Mouse (Mus musculus): ENCODE results near the gene Arhgef7.

The Arhgef7 gene

GRCm38 (mm10) chr8:11797128-11797527 lies 69.6 kb downstream of the Arhgef7 start:
- DNase-seq (ENCODE audit: low spot score in 2 of 2) = no peak

DNA sequence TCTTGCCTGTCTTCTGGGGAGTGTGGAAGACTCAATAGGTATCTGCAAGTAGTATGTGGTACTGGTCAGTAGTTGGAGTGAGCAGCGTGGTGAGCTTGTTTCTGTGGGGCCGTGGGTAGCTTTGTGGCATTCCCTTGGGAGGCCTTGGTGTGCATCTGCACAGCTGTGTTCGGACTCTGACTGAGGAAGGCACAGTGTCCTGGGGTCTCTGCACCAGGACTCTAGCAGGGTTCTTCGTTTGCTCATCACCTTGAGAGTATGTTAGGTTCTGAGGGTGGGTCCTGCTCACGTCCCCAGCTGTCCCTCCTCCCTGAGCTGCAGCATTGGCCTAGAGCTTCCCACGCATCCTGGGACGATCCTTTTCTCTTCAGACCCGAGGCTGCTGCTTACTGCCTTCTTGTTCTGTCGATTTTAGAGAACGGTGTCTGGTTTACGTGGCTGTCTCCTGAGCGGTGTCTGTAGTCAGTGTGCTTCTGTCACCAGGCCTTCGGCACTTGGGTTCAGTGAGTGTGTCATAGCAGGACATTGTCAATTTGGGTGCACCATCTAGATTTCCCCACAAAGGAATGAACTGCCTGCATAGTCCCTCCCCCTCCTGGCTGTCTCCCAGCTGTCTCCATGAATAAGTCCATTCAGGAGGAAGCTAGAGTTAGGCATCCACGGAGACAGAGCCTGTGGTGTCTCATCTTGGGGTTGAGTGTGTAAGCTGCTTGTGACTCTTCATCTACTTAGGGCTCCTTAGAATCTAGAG lies 70.4 kb downstream of the Arhgef7 start:
- DNase-seq (ENCODE audit: low spot score in 2 of 2) = no peak

DNA sequence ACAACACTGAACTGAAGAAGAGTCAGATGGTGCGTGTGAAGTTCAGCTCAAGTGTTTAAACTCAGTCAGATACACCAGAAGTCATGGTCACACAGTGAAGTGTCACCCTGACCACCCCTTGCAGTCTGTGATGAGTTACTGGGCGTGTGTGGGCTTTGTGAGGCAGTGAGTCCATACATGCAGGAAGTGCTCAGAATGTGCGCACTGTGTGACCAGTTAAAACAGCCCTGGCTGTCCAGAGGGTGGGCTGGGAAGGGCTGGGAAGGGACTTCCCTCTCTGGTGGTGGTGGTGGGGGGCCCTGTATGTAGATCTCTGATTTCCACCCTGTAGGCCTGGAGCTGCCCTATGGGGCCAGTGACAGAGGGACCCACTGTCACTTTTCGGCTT lies 71.0 kb downstream of the Arhgef7 start:
- no peak for DNase-seq (ENCODE audit: low spot score in 2 of 2)

DNA sequence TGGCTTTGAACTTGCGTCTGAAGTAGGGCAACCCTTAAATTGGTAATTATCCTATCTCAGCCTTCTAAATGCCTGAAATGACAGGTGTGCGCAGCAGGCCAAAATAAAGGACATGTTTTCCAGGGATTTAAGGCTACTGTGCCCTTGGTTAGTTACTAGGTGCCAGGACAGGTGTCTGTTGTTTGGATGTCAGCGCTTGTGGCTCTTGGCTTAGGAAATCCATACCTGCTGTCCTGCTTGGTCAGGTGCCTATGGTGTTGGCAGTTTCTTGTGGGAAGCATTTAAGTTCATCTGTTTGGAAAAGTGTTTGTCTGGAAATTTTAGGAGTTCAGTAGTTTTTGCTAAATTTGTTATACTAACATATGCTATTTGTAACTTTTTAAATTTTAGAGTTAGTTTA lies 71.6 kb downstream of the Arhgef7 start:
- DNase-seq (ENCODE audit: low spot score in 2 of 2) = no peak

- DNase-seq (ENCODE audit: low spot score in 2 of 2) = no peak
Measured at GRCm38 (mm10) chr8:11800481-11800880, 73.0 kb downstream of the Arhgef7 start.

- DNase-seq (ENCODE audit: low spot score in 2 of 2) = no peak
Measured at GRCm38 (mm10) chr8:11801571-11801970, 74.0 kb downstream of the Arhgef7 start.

GRCm38 (mm10) chr8:11804914-11805313 lies 77.4 kb downstream of the Arhgef7 start:
- DNase-seq (ENCODE audit: low spot score in 2 of 2) = no peak

GRCm38 (mm10) chr8:11806252-11806651 lies 78.7 kb downstream of the Arhgef7 start:
- DNase-seq (ENCODE audit: low spot score in 2 of 2) = no peak

GRCm38 (mm10) chr8:11807361-11807760 lies 79.8 kb downstream of the Arhgef7 start:
- no peak for DNase-seq (ENCODE audit: low spot score in 2 of 2)

DNA sequence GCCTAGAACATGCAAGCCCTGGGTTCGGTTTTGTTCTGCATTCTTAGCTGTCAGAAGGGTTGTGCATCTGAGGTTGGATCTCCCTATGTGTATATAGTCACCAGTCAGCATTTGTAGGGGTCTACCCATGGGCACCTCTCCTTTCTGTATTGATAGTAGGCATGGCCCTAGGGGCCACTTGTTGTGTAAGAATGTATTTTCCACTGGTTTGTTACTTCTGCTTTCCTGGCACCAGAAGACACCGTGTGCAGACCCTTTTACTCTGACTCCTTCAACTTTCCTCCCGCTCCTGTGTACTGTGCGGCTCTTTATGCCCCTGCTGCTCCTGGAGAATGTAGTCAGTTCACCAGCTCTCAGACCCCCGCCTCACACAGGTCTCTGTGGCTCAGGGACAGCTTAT lies 80.5 kb downstream of the Arhgef7 start:
- DNase-seq (ENCODE audit: low spot score in 2 of 2) = no peak

DNA sequence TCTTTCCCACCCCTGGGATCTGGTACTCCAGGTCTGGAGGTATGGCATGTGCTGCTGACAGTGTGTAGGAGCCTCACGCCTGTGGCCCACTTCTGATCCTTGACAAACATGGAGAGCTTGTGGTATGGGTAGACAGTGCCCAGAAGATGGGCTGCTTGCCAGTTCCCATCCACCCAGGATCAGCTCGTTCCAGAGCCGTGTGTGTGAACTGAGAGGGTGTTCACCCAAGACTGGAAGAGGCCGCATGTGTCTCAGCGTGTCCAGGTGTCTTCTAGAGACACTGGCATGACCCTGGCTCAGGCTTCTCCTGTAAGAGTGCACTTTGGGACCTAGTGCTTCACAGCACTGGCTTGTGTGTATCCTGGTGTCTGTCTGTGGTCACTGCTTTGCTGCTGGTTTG lies 82.9 kb downstream of the Arhgef7 start:
- DNase-seq (ENCODE audit: low spot score in 2 of 2) = no peak

GRCm38 (mm10) chr8:11813801-11814200 lies 86.3 kb downstream of the Arhgef7 start:
- DNase-seq (ENCODE audit: low spot score in 2 of 2) = no peak

DNA sequence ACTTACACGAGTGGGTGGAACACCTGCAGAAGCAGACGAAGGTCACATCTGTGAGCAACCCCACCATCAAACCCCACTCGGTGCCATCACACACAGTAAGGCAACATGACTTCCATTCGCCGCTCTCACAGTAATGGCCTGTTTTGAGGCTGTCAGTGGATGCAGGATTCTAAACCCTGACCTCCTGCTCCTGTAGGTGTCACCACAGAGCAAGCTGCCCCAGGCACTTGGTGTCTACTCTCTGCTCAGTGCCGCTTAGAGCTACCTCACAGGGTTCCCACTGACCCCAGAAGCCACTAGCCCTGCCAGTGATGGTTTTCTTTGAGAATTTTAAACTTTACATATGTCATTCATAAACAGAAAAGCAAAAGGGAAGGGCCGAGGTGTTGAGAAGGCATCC lies 87.7 kb downstream of the Arhgef7 start:
- DNase-seq (ENCODE audit: low spot score in 2 of 2) = no peak

DNA sequence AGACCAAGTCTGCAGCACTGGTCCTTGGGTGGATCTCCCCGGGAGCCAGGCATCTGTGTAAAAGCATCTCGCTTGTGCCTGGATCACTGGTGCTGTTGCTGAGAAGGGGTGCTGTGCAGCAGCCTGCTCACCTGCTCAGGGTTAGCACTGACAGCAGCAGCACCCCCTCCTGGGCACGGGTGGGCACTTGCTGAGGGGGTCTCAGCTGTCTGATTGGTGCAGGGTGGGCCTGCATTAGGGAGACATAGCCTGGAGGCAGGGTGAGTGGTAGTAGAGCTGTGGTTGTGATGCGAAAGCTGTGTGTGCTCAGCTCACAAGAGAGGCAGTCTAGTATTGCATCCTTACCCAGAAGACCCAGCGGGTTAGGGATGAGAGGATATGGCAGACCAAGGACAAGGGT lies 92.6 kb downstream of the Arhgef7 start:
- DNase-seq (ENCODE audit: low spot score in 2 of 2) = no peak

DNA sequence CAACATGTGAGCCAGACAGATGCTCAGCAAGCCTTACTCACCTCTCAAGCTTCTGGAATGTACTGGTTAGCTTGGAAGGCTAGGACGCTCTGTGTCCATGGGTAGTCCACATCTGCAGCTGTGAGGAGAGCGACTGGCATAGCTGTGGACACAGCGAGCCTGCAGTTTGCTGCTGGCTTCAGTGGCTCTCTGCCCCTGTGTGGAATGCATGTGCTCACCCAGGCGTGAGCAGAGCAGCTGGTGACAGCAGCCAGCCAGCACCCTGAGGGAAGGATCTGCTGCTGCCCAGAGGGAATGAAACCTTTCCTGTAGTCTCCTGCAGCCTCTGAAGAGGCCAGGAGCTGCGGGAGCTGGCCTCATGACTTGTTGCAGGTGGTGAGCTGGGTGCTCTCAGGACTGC lies 93.0 kb downstream of the Arhgef7 start:
- DNase-seq (ENCODE audit: low spot score in 2 of 2) = no peak

GRCm38 (mm10) chr8:11821451-11822206 lies 94.1 kb downstream of the Arhgef7 start:
- no peak for DNase-seq (ENCODE audit: low spot score in 2 of 2)

- no peak for DNase-seq (ENCODE audit: low spot score in 2 of 2)
Measured at GRCm38 (mm10) chr8:11822550-11823060, 95.1 kb downstream of the Arhgef7 start.

- no peak for DNase-seq (ENCODE audit: low spot score in 2 of 2)
Measured at GRCm38 (mm10) chr8:11825756-11826155, 98.2 kb downstream of the Arhgef7 start.

GRCm38 (mm10) chr8:11827312-11827711 lies 99.8 kb downstream of the Arhgef7 start:
- DNase-seq (ENCODE audit: low spot score in 2 of 2) = no peak

DNA sequence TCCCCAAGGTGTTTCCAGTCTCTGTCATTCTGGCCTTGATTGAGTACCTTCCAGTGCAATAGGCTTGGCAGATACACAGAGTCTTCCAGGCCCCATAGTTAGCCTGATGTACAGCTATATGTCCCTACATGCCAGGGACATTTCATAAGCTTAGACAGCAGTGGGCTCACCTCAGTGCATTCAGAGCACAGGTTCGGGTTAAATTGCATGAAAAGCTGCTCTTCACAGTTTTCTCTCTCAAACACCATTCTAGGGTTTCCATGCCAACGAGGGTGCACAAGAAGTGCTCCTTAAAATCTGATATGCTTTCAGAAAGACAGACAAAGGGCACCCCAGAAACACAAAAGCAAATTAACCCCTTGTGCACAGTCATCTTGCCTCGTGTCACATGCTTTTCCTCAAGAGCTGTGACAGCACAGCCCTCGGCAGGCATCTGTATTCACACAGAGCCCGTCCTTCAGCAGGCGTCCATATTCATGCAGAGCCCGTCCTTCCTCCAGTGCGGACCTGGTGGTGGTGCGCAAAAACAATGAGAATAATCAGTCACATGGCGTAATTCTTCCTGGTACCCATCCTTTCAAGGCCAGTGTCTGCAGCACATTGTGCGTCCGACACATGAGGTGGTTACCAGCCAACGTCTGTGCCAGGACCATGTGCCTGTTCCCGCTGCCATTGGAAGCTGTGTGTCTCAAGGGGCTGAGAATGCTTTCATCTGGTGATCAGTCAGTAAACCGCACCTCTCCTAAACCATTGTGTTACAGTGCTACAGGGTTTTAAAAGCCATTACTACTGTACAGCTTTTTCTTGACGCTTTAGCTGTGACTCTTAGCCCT lies 102.9 kb downstream of the Arhgef7 start:
- DNase-seq (ENCODE audit: low spot score in 2 of 2) = no peak

GRCm38 (mm10) chr8:11831174-11831573 lies 103.7 kb downstream of the Arhgef7 start:
- DNase-seq (ENCODE audit: low spot score in 2 of 2) = no peak

DNA sequence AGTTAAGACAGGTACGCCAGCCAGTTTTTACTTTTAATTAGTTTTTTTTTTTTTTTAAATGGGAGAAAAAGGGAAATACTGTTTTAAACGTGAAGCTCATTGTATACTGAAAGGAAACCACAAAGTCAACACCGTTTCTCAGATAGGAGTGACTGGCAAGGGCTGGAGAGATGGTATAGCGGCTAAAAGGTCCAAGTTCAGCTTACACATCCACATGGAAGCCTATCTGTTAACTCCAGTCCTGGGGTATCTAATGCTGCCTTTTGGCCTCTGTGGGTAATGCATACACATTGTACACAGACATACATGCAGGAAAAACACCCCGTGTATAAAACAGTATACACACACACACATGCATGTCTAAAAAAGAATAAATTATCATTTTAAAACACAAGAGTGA lies 104.4 kb downstream of the Arhgef7 start:
- DNase-seq (ENCODE audit: low spot score in 2 of 2) = no peak

Data from spleen, postnatal 14 days (tissue).